Mouse (Mus musculus) heart, embryonic 11.5 days (tissue): ENCODE data around the gene Alpl. TPM values are rescaled to one million over a fixed set of nuclear protein-coding genes. Genes with fewer than 3 reads are reported as not detected.

ENCODE experiments used
- ATAC-seq: fragments of 200-750 bp; cut with Nextera tagmentation; replicated peaks from 2 replicates; pipeline ENCODE4 v1.8.0; 2017; ENCODE audit warnings: moderate library complexity; ENCODE audit not compliant: insufficient number of reproducible peaks, low FRiP score, low TSS enrichment
- H3K27ac ChIP-seq: fragments of 300-500 bp; sonication (generic); 2 replicates; pipeline ENCODE4 v1.5.1; 2014; ENCODE audit warnings: mild to moderate bottlenecking, low read depth, low read length
- H3K27me3 ChIP-seq: fragments of 300-500 bp; sonication (generic); 2 replicates; pipeline ENCODE4 v1.6.1; 2014; ENCODE audit warnings: mild to moderate bottlenecking, low read length, mixed read lengths; ENCODE audit not compliant: control insufficient read depth, insufficient read depth
- H3K36me3 ChIP-seq: fragments of 300-500 bp; sonication (generic); 2 replicates; pipeline ENCODE4 v1.6.1; 2014; ENCODE audit warnings: mild to moderate bottlenecking, low read length, moderate library complexity, mixed read lengths; ENCODE audit not compliant: control insufficient read depth, insufficient read depth
- H3K4me1 ChIP-seq: fragments of 300-500 bp; sonication (generic); 2 replicates; pipeline ENCODE4 v1.6.1; 2014; ENCODE audit warnings: low read length; ENCODE audit not compliant: control insufficient read depth, insufficient read depth
- H3K4me2 ChIP-seq: fragments of 300-500 bp; sonication (generic); 2 replicates; pipeline ENCODE4 v1.6.1; 2014; ENCODE audit warnings: mild to moderate bottlenecking, moderate library complexity
- H3K4me3 ChIP-seq: fragments of 300-500 bp; sonication (generic); 2 replicates; pipeline ENCODE4 v1.5.1; 2014; ENCODE audit warnings: low read depth, low read length
- H3K9ac ChIP-seq: fragments of 300-500 bp; sonication (generic); 2 replicates; pipeline ENCODE4 v1.6.1; 2014; ENCODE audit warnings: mild to moderate bottlenecking, low read depth, low read length, moderate library complexity
- H3K9me3 ChIP-seq: fragments of 300-500 bp; sonication (generic); replicated peaks from 2 replicates; pipeline ENCODE4 v1.6.1; 2016; ENCODE audit warnings: low read length; ENCODE audit not compliant: control insufficient read depth
- whole genome bisulfite sequencing: fragments of 180-500 bp; shearing (Covaris S2); extraction: QIAGEN DNeasy Blood & Tissue Kit; methylation state at CpG from one replicate; pipeline ENCODE4 v1.1.7; 2014; ENCODE audit not compliant: insufficient replicate concordance; 5-methylcytosine and 5-hydroxymethylcytosine counted together
- polyA plus RNA-seq: library from polyadenylated mRNA; unstranded; fragments of >200 nt; fragmentation: Nextera tagmentation; extraction: Ambion mirVana; gene quantifications from 2 replicates; pipeline ENCODE4 v1.2.1, GENCODE M21; 2014

Gene Alpl
- polyA plus RNA-seq, 1 experiment from 2014 or later: 1.2 TPM

- Histone ChIP-seq H3K4me2 (no peak overlapping the region), H3K4me1 (no peaks in the 10 kb centered on the region; the same call in 1 of the 2 replicates), H3K27me3 (peaks cover 66% of the 10 kb centered on the region), H3K9me3 (no peaks in the 10 kb centered on the region), H3K9ac (no peak overlapping the region), H3K27ac (no peak overlapping the region), H3K36me3 (no peaks in the 10 kb centered on the region), H3K4me3 (no peak overlapping the region)
- no peak for ATAC-seq
- 33% methylated on average over 13 of the region's 13 CpGs for whole genome bisulfite sequencing
Observed at GRCm38 (mm10) chr4:137712963-137713362, 83.2 kb downstream of the Alpl start.

- H3K27ac ChIP-seq: no peak overlapping the region
- H3K36me3 ChIP-seq: no peaks in the 10 kb centered on the region
- peaks cover 52% of the 10 kb centered on the region for H3K27me3 ChIP-seq
- WGBS: 3% methylated on average over 45 of the region's 52 CpGs
- no peaks in the 10 kb centered on the region for H3K9me3 ChIP-seq
- peaks cover 11% of the 10 kb centered on the region for H3K4me1 ChIP-seq
- H3K9ac ChIP-seq: peak overlapping the region; percentile 61
- ATAC-seq: peak; percentile 84
- peak overlapping the region; percentile 89 for H3K4me2 ChIP-seq
- H3K4me3 ChIP-seq: peak overlapping the region; percentile 58
Observed at GRCm38 (mm10) chr4:137707216-137707990, 88.8 kb downstream of the Alpl start.

- Histone ChIP-seq H3K4me3 (no peak overlapping the region), H3K4me2 (peak overlapping the region; percentile 89), H3K4me1 (peaks cover 11% of the 10 kb centered on the region), H3K9ac (no peak overlapping the region), H3K27me3 (peaks cover 46% of the 10 kb centered on the region), H3K9me3 (no peaks in the 10 kb centered on the region), H3K36me3 (no peaks in the 10 kb centered on the region), H3K27ac (no peak overlapping the region)
- ATAC-seq: no peak
- 74% methylated on average over 7 of the region's 7 CpGs for WGBS
Observed at GRCm38 (mm10) chr4:137706510-137706909, 89.7 kb downstream of the Alpl start.

GRCm38 (mm10) chr4:137705379-137705778, 90.8 kb downstream of the Alpl start:
- Histone ChIP-seq H3K27me3 (peaks cover 42% of the 10 kb centered on the region), H3K4me1 (peaks cover 11% of the 10 kb centered on the region), H3K27ac (no peak overlapping the region), H3K9ac (no peak overlapping the region), H3K9me3 (no peaks in the 10 kb centered on the region), H3K36me3 (no peaks in the 10 kb centered on the region), H3K4me2 (no peak overlapping the region), H3K4me3 (no peak overlapping the region)
- 74% methylated on average over 5 of the region's 5 CpGs for WGBS
- ATAC-seq: no peak

GRCm38 (mm10) chr4:137704561-137704960, 91.6 kb downstream of the Alpl start:
- H3K27ac ChIP-seq: no peak overlapping the region
- H3K4me1 ChIP-seq: peaks cover 11% of the 10 kb centered on the region
- no peaks in the 10 kb centered on the region for H3K36me3 ChIP-seq
- 79% methylated on average over 2 of the region's 2 CpGs for WGBS
- H3K9me3 ChIP-seq: no peaks in the 10 kb centered on the region
- no peak overlapping the region for H3K9ac ChIP-seq
- no peak overlapping the region for H3K4me2 ChIP-seq
- no peak overlapping the region for H3K4me3 ChIP-seq
- ATAC-seq: no peak
- H3K27me3 ChIP-seq: peaks cover 37% of the 10 kb centered on the region

- Histone ChIP-seq H3K4me1 (peaks cover 16% of the 10 kb centered on the region), H3K4me3 (no peak overlapping the region), H3K36me3 (no peaks in the 10 kb centered on the region), H3K27ac (no peak overlapping the region), H3K9me3 (no peaks in the 10 kb centered on the region), H3K9ac (no peak overlapping the region), H3K4me2 (no peak overlapping the region), H3K27me3 (peaks cover 27% of the 10 kb centered on the region)
- WGBS: 75% methylated on average over 5 of the region's 5 CpGs
- ATAC-seq: no peak
Observed at GRCm38 (mm10) chr4:137703077-137703476, 93.1 kb downstream of the Alpl start.

GRCm38 (mm10) chr4:137700960-137701359, 95.2 kb downstream of the Alpl start:
- peaks cover 16% of the 10 kb centered on the region for H3K4me1 ChIP-seq
- H3K27me3 ChIP-seq: peaks cover 11% of the 10 kb centered on the region
- no peaks in the 10 kb centered on the region for H3K36me3 ChIP-seq
- H3K27ac ChIP-seq: no peak overlapping the region
- WGBS: 34% methylated on average over 6 of the region's 6 CpGs
- H3K9ac ChIP-seq: no peak overlapping the region
- H3K9me3 ChIP-seq: no peaks in the 10 kb centered on the region
- H3K4me2 ChIP-seq: no peak overlapping the region
- H3K4me3 ChIP-seq: no peak overlapping the region
- no peak for ATAC-seq

- no peak overlapping the region for H3K4me3 ChIP-seq
- H3K27ac ChIP-seq: no peak overlapping the region
- peaks cover 21% of the 10 kb centered on the region for H3K4me1 ChIP-seq
- no peaks in the 10 kb centered on the region for H3K36me3 ChIP-seq
- H3K4me2 ChIP-seq: no peak overlapping the region
- H3K9ac ChIP-seq: no peak overlapping the region
- 36% methylated on average over 21 of the region's 21 CpGs for WGBS
- peaks cover 6% of the 10 kb centered on the region; the same call in 1 of the 2 replicates for H3K27me3 ChIP-seq
- no peaks in the 10 kb centered on the region for H3K9me3 ChIP-seq
- no peak for ATAC-seq
Observed at GRCm38 (mm10) chr4:137699264-137700211, 96.6 kb downstream of the Alpl start.
